Mouse (Mus musculus) kidney, embryonic 15.5 days (tissue): Measurements from ENCODE around the gene Far1. TPM values are rescaled to one million over a fixed set of nuclear protein-coding genes. Genes with fewer than 3 reads are reported as not detected.

Experiments
- ATAC-seq: fragments of 200-750 bp; cut with Nextera tagmentation; replicated peaks from 2 replicates; pipeline ENCODE4 v1.8.0; 2017; ENCODE audit warnings: moderate TSS enrichment; ENCODE audit not compliant: low FRiP score
- H3K27ac ChIP-seq: fragments of 300-500 bp; sonication (generic); 2 replicates; pipeline ENCODE4 v1.5.1; 2015; ENCODE audit warnings: mild to moderate bottlenecking, inconsistent platforms
- H3K27me3 ChIP-seq: fragments of 300-500 bp; sonication (generic); 2 replicates; pipeline ENCODE4 v1.6.1; 2015; ENCODE audit warnings: inconsistent platforms
- H3K36me3 ChIP-seq: fragments of 300-500 bp; sonication (generic); 2 replicates; pipeline ENCODE4 v1.6.1; 2015; ENCODE audit warnings: inconsistent platforms
- H3K4me1 ChIP-seq: fragments of 300-500 bp; sonication (generic); 2 replicates; pipeline ENCODE4 v1.6.1; 2015; ENCODE audit warnings: inconsistent platforms
- H3K4me2 ChIP-seq: fragments of 300-500 bp; sonication (generic); 2 replicates; pipeline ENCODE4 v1.6.1; 2015; ENCODE audit warnings: moderate library complexity, mild to moderate bottlenecking, inconsistent platforms
- H3K4me3 ChIP-seq: fragments of 300-500 bp; sonication (generic); replicated peaks from 2 replicates; pipeline ENCODE4 v1.5.1; 2015; ENCODE audit warnings: mild to moderate bottlenecking, inconsistent platforms
- H3K9ac ChIP-seq: fragments of 300-500 bp; sonication (generic); 2 replicates; pipeline ENCODE4 v1.6.1; 2015; ENCODE audit warnings: mild to moderate bottlenecking, inconsistent platforms
- H3K9me3 ChIP-seq: fragments of 300-500 bp; sonication (generic); replicated peaks from 2 replicates; pipeline ENCODE4 v1.6.1; 2016; ENCODE audit warnings: inconsistent platforms
- WGBS: fragments of 180-500 bp; shearing (Covaris S2); methylation state at CpG from one replicate; pipeline ENCODE4 v1.1.7; 2015; ENCODE audit warnings: mixed read lengths; 5-methylcytosine and 5-hydroxymethylcytosine counted together
- polyA plus RNA-seq: library from polyadenylated mRNA; unstranded; fragments of >200 nt; fragmentation: Nextera tagmentation; extraction: Ambion mirVana; gene quantifications from 2 replicates; pipeline ENCODE4 v1.2.1, GENCODE M21; 2015

The Far1 gene
- 88.7 and 96.9 TPM in 2 replicates for polyA plus RNA-seq

GRCm38 (mm10) chr7:113513286-113513962 is at the start of gene Far1:
TSS of gene Far1 (plus strand) at chr7:113513834.
- H3K4me1 ChIP-seq: peaks cover 22% of the 10 kb centered on the region
- H3K36me3 ChIP-seq: no peaks in the 10 kb centered on the region
- no peaks in the 10 kb centered on the region for H3K27me3 ChIP-seq
- ATAC-seq: peak; percentile 99
- peak within 1 kb of the TSS; percentile 94 for H3K27ac ChIP-seq
- H3K9me3 ChIP-seq: no peaks in the 10 kb centered on the region
- peak within 1 kb of the TSS; percentile 90 for H3K4me3 ChIP-seq
- WGBS: under 1% methylated on average over 70 of the region's 71 CpGs
- H3K4me2 ChIP-seq: peak within 1 kb of the TSS; percentile 90
- H3K9ac ChIP-seq: peak within 1 kb of the TSS; percentile 95

- Histone ChIP-seq H3K9ac (no peak overlapping the region), H3K36me3 (no peaks in the 10 kb centered on the region), H3K27ac (no peak overlapping the region), H3K4me2 (no peak overlapping the region), H3K4me3 (no peak overlapping the region), H3K27me3 (no peaks in the 10 kb centered on the region), H3K4me1 (no peaks in the 10 kb centered on the region), H3K9me3 (no peaks in the 10 kb centered on the region)
- 84% methylated on average over 3 of the region's 3 CpGs for WGBS
- no peak for ATAC-seq
Observed at GRCm38 (mm10) chr7:113468345-113468744, 45.3 kb upstream of the Far1 start.

- Histone ChIP-seq H3K4me1 (no peaks in the 10 kb centered on the region), H3K36me3 (no peaks in the 10 kb centered on the region), H3K27ac (no peak overlapping the region), H3K4me3 (no peak overlapping the region), H3K27me3 (no peaks in the 10 kb centered on the region), H3K4me2 (no peak overlapping the region), H3K9ac (no peak overlapping the region), H3K9me3 (no peaks in the 10 kb centered on the region)
- WGBS: 72% methylated on average over 2 of the region's 2 CpGs
- ATAC-seq: no peak
Observed at GRCm38 (mm10) chr7:113470671-113471070, 43.0 kb upstream of the Far1 start.

GRCm38 (mm10) chr7:113471653-113472052 is 42.0 kb upstream of the Far1 start:
- Histone ChIP-seq H3K9ac (no peak overlapping the region), H3K4me3 (no peak overlapping the region), H3K36me3 (no peaks in the 10 kb centered on the region), H3K4me1 (no peaks in the 10 kb centered on the region), H3K27ac (no peak overlapping the region), H3K9me3 (no peaks in the 10 kb centered on the region), H3K4me2 (no peak overlapping the region), H3K27me3 (no peaks in the 10 kb centered on the region)
- 74% methylated on average over 1 of the region's 1 CpGs for WGBS
- no peak for ATAC-seq

GRCm38 (mm10) chr7:113495792-113496191 is 17.8 kb upstream of the Far1 start:
- H3K27me3 ChIP-seq: no peaks in the 10 kb centered on the region
- H3K4me1 ChIP-seq: peaks cover 4% of the 10 kb centered on the region; the same call in 1 of the 2 replicates
- H3K27ac ChIP-seq: no peak overlapping the region
- H3K4me2 ChIP-seq: no peak overlapping the region
- H3K9me3 ChIP-seq: no peaks in the 10 kb centered on the region
- no peak for ATAC-seq
- no peaks in the 10 kb centered on the region for H3K36me3 ChIP-seq
- H3K9ac ChIP-seq: no peak overlapping the region
- H3K4me3 ChIP-seq: no peak overlapping the region
- WGBS: 41% methylated on average over 2 of the region's 2 CpGs

- Histone ChIP-seq H3K4me1 (peaks cover 4% of the 10 kb centered on the region; the same call in 1 of the 2 replicates), H3K9me3 (no peaks in the 10 kb centered on the region), H3K27ac (no peak overlapping the region), H3K9ac (no peak overlapping the region), H3K4me3 (no peak overlapping the region), H3K4me2 (no peak overlapping the region), H3K27me3 (no peaks in the 10 kb centered on the region), H3K36me3 (no peaks in the 10 kb centered on the region)
- 82% methylated on average over 3 of the region's 3 CpGs for WGBS
- ATAC-seq: no peak
Observed at GRCm38 (mm10) chr7:113498413-113498812, 15.2 kb upstream of the Far1 start.

GRCm38 (mm10) chr7:113499821-113500220 is 13.8 kb upstream of the Far1 start:
- WGBS: 74% methylated on average over 6 of the region's 6 CpGs
- H3K4me3 ChIP-seq: no peak overlapping the region
- H3K27me3 ChIP-seq: no peaks in the 10 kb centered on the region
- ATAC-seq: no peak
- H3K9me3 ChIP-seq: no peaks in the 10 kb centered on the region
- no peak overlapping the region for H3K27ac ChIP-seq
- H3K9ac ChIP-seq: no peak overlapping the region
- H3K36me3 ChIP-seq: no peaks in the 10 kb centered on the region
- H3K4me2 ChIP-seq: no peak overlapping the region
- H3K4me1 ChIP-seq: peaks cover 4% of the 10 kb centered on the region; the same call in 1 of the 2 replicates

- Histone ChIP-seq H3K4me2 (no peak overlapping the region), H3K9me3 (no peaks in the 10 kb centered on the region), H3K27me3 (no peaks in the 10 kb centered on the region), H3K27ac (no peak overlapping the region), H3K4me3 (no peak overlapping the region), H3K9ac (no peak overlapping the region), H3K4me1 (no peaks in the 10 kb centered on the region), H3K36me3 (no peaks in the 10 kb centered on the region)
- no peak for ATAC-seq
- WGBS: 67% methylated on average over 3 of the region's 3 CpGs
Observed at GRCm38 (mm10) chr7:113502453-113502852, 11.2 kb upstream of the Far1 start.

- H3K27me3 ChIP-seq: no peaks in the 10 kb centered on the region
- ATAC-seq: no peak
- H3K4me3 ChIP-seq: no peak overlapping the region
- H3K27ac ChIP-seq: no peak overlapping the region
- no peaks in the 10 kb centered on the region for H3K36me3 ChIP-seq
- H3K4me2 ChIP-seq: no peak overlapping the region
- no peaks in the 10 kb centered on the region for H3K4me1 ChIP-seq
- 78% methylated on average over 5 of the region's 5 CpGs for WGBS
- no peaks in the 10 kb centered on the region for H3K9me3 ChIP-seq
- H3K9ac ChIP-seq: no peak overlapping the region
Observed at GRCm38 (mm10) chr7:113505047-113505446, 8.6 kb upstream of the Far1 start.

GRCm38 (mm10) chr7:113505516-113506045 is 8.1 kb upstream of the Far1 start:
- no peak for ATAC-seq
- no peak overlapping the region for H3K9ac ChIP-seq
- H3K27me3 ChIP-seq: no peaks in the 10 kb centered on the region
- H3K4me2 ChIP-seq: no peak overlapping the region
- H3K4me1 ChIP-seq: no peaks in the 10 kb centered on the region
- 87% methylated on average over 4 of the region's 4 CpGs for WGBS
- no peak overlapping the region for H3K27ac ChIP-seq
- no peak overlapping the region for H3K4me3 ChIP-seq
- H3K36me3 ChIP-seq: no peaks in the 10 kb centered on the region
- H3K9me3 ChIP-seq: no peaks in the 10 kb centered on the region

GRCm38 (mm10) chr7:113507846-113508245 is 5.8 kb upstream of the Far1 start:
- H3K9me3 ChIP-seq: no peaks in the 10 kb centered on the region
- H3K36me3 ChIP-seq: no peaks in the 10 kb centered on the region
- H3K9ac ChIP-seq: no peak overlapping the region
- 64% methylated on average over 3 of the region's 3 CpGs for WGBS
- no peaks in the 10 kb centered on the region for H3K4me1 ChIP-seq
- no peak for ATAC-seq
- H3K27ac ChIP-seq: no peak overlapping the region
- no peaks in the 10 kb centered on the region for H3K27me3 ChIP-seq
- no peak overlapping the region for H3K4me3 ChIP-seq
- no peak overlapping the region for H3K4me2 ChIP-seq

- Histone ChIP-seq H3K4me2 (no peak overlapping the region), H3K9me3 (no peaks in the 10 kb centered on the region), H3K27me3 (no peaks in the 10 kb centered on the region), H3K9ac (no peak overlapping the region), H3K36me3 (no peaks in the 10 kb centered on the region), H3K4me3 (no peak overlapping the region), H3K27ac (no peak overlapping the region), H3K4me1 (peaks cover 20% of the 10 kb centered on the region)
- WGBS: 85% methylated on average over 3 of the region's 3 CpGs
- no peak for ATAC-seq
Observed at GRCm38 (mm10) chr7:113511396-113511795, 2.2 kb upstream of the Far1 start.
